Mouse (Mus musculus): Measurements from ENCODE around the gene Gm21317. TPM values are rescaled to one million over a fixed set of nuclear protein-coding genes. Genes with fewer than 3 reads are reported as not detected.
"Not testable (repeated sequence)": the region's sequence is repeated elsewhere in the genome, so short reads cannot be mapped to it uniquely, and the experiment has no call there.

The Gm21317 gene
- not detected in 2 replicates for polyA plus RNA-seq (2016; fragmentation: Nextera tagmentation; extraction: Ambion mirVana)

DNA sequence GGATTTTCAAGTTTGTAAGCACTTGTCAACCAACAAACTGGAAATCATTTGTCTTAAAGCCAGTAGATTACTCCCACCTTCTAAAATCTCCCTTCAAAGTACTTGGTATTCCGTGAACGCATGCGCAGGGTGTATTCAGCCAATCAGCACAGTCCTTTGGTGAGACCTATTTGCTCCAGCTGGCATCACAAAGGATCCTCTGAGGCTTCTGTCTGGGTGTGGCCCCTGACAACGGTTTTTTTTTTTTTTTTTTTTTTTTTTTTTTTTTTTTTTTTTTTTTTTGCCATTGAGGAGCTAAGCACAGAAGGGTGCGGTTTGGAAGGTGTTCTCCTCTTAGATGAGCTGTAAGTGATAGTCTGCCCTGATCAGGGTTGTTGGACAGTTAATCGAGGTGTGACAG is at the start of gene Gm21317:
Gene Gm21317, plus strand, starts transcription at position 301 of the 400 bp plus-strand sequence.
- H3K4me3 ChIP-seq; H3K27me3 ChIP-seq (replicated peaks); H3K27ac ChIP-seq; H3K4me1 ChIP-seq; ATAC-seq (ENCODE audit: low FRiP score, low read depth); H3K9me3 ChIP-seq; H3K4me2 ChIP-seq (replicated peaks); H3K36me3 ChIP-seq; H3K9ac ChIP-seq: not testable (repeated sequence)
- no CpG with 5 or more reads among the region's 6 CpGs for WGBS
